9 mouse cellular contexts compared by ENCODE assay signal in genomic region chr10:37140166-37140735, GRCm38 (mm10). TPM values are rescaled to one million over a fixed set of nuclear protein-coding genes. Genes with fewer than 3 reads are reported as not detected.
A peak's percentile ranks its signal among the peaks of the same experiment; 100 is the strongest.
DNase-seq lines count a peak whose midpoint lies in the region; ATAC-seq and TF ChIP-seq lines count a peak whose summit lies in the region.
"Had no signal": no experiment of that assay in that cellular context is flagged by ENCODE, and none has a peak within 500 bp of the region (broad histone marks: within the 10 kb centered on the region; RNA-seq: fewer than 3 reads in every experiment).

No protein-coding gene starts in this region.

- peak overlapping the region; percentile 68 for H3K27ac ChIP-seq in cerebellum, adult 2 months (ENCODE audit: insufficient read depth, low read length)
- peak overlapping the region; percentile 100 for H3K27ac ChIP-seq in limb, embryonic 14.5 days (replicated peaks; ENCODE audit: low read depth, low read length)
- H3K27ac ChIP-seq in neural tube, embryonic 13.5 days (replicated peaks), result peak overlapping the region; percentile 100

- H3K27me3 ChIP-seq in cerebellum, adult 2 months (ENCODE audit: control insufficient read depth, insufficient read depth, low read length), result no peaks in the 10 kb centered on the region
- H3K27me3 ChIP-seq in limb, embryonic 14.5 days (ENCODE audit: control insufficient read depth, insufficient read depth, low read length), result no peaks in the 10 kb centered on the region
- no peaks in the 10 kb centered on the region for H3K27me3 ChIP-seq in neural tube, embryonic 13.5 days
- H3K27me3 ChIP-seq: Patski had no signal

- H3K36me3 ChIP-seq in limb, embryonic 14.5 days (ENCODE audit: control insufficient read depth, insufficient read depth, low read length), result peaks cover 13% of the 10 kb centered on the region
- peaks cover 12% of the 10 kb centered on the region for H3K36me3 ChIP-seq in neural tube, embryonic 13.5 days

- TF ChIP-seq POLR2A in cerebellum, adult 2 months (IDR thresholded peaks at IDR 0.05; ENCODE audit: borderline replicate concordance, insufficient read depth, low read length), result no peak
- 0 out of 2 replicates have a peak, but pooled peaks have one; percentile 31 for TF ChIP-seq POLR2A in limb, embryonic 14.5 days (IDR thresholded peaks at IDR 0.05; ENCODE audit: borderline replicate concordance, extremely low read depth, insufficient read depth, insufficient read length)

- H3K4me2 ChIP-seq in limb, embryonic 14.5 days (replicated peaks; ENCODE audit: low read depth, low read length, severe bottlenecking), result peak overlapping the region; percentile 61
- H3K4me2 ChIP-seq in neural tube, embryonic 13.5 days, result peak overlapping the region; percentile 73

- ATAC-seq in limb, embryonic 14.5 days (ENCODE audit: low FRiP score, low read depth), result no peak
- peak; percentile 6; the same call in 1 of the 2 replicates for ATAC-seq in neural tube, embryonic 13.5 days (ENCODE audit: low read depth)
- no peak for ATAC-seq in granulocyte monocyte progenitor cell, adult 5-6 weeks (replicated peaks; ENCODE audit: poor library complexity, severe bottlenecking)

- H3K9me3 ChIP-seq in limb, embryonic 14.5 days (ENCODE audit: control insufficient read depth, low read length), result no peaks in the 10 kb centered on the region
- no peaks in the 10 kb centered on the region for H3K9me3 ChIP-seq in neural tube, embryonic 13.5 days

- H3K4me3 ChIP-seq in cerebellum, adult 2 months (replicated peaks; ENCODE audit: insufficient read depth, low read depth, low read length), result peak overlapping the region; percentile 88
- H3K4me3 ChIP-seq in limb, embryonic 14.5 days (replicated peaks; ENCODE audit: low read length), result peak overlapping the region; percentile 78
- H3K4me3 ChIP-seq in neural tube, embryonic 13.5 days, result peak overlapping the region; percentile 100

- peak overlapping the region; percentile 99 for H3K9ac ChIP-seq in limb, embryonic 14.5 days (ENCODE audit: low read depth, low read length, severe bottlenecking)
- H3K9ac ChIP-seq in neural tube, embryonic 13.5 days, result peak overlapping the region; percentile 100

- DNase-seq in cerebellum, adult 2 months, result no peak
- no peak for DNase-seq in cerebellum, adult 9-10 months
- DNase-seq in thymus, postnatal 4 days, result peak; percentile 56
- no peak for DNase-seq in thymus, postnatal 25 days
- peak; percentile 35 for DNase-seq in heart, postnatal 25 days (ENCODE audit: low spot score)
- DNase-seq in limb, embryonic 14.5 days (ENCODE audit: low spot score), result peak; percentile 50

- peaks cover 2% of the 10 kb centered on the region; the same call in 1 of the 2 replicates for H3K4me1 ChIP-seq in cerebellum, adult 2 months (ENCODE audit: control insufficient read depth, insufficient read depth, low read length)
- peaks cover 7% of the 10 kb centered on the region; the same call in 1 of the 2 replicates for H3K4me1 ChIP-seq in limb, embryonic 14.5 days (ENCODE audit: control insufficient read depth, insufficient read depth, low read length)
- H3K4me1 ChIP-seq in neural tube, embryonic 13.5 days (replicated peaks), result peaks cover 8% of the 10 kb centered on the region; the same call in 1 of the 2 replicates

- intact Hi-C loops in heart, postnatal 25 days (cut with DNase I), result loop anchor here (5.0 kb wide), 2 partner anchors 92 to 112 kb away; no protein-coding TSS in a partner anchor

- WGBS in cerebellum, adult 2 months, result under 1% methylated on average over 24 of the region's 24 CpGs
- WGBS in limb, embryonic 14.5 days, result under 1% methylated on average over 24 of the region's 24 CpGs
- under 1% methylated on average over 24 of the region's 24 CpGs for WGBS in neural tube, embryonic 13.5 days

- TF ChIP-seq CTCF in cerebellum, adult 2 months (IDR thresholded peaks at IDR 0.05; ENCODE audit: borderline replicate concordance, insufficient read depth, low read depth, low read length), result no peak

RNA-seq across cellular contexts. Expression of gene Marcks, which starts 1.5 kb away (rescaled TPM):
- polyA plus RNA-seq in cerebellum, adult 2 months (2012; rRNA removed), result 51.9 and 54.1 TPM in 2 replicates
- total RNA-seq in heart, postnatal 25 days (2021), result 10 to 100 TPM; 47.8 to 49.3 TPM
- polyA plus RNA-seq in limb, embryonic 14.5 days (2012; rRNA removed), result 202 and 239 TPM in 2 replicates
- 265 and 286 TPM in 2 replicates for polyA plus RNA-seq in limb, embryonic 14.5 days (2014; fragmentation: Nextera tagmentation; extraction: Ambion mirVana)
- 212 TPM in 2 replicates for polyA plus RNA-seq in neural tube, embryonic 13.5 days (2015; fragmentation: Nextera tagmentation; extraction: Ambion mirVana)
- total RNA-seq in granulocyte monocyte progenitor cell, adult 5-6 weeks (2014; fragmentation: Nextera tagmentation), result 5.1 TPM in 2 replicates
- 8.5 and 10.1 TPM in 2 replicates for total RNA-seq in granulocyte monocyte progenitor cell, adult 5-6 weeks (2017)

Comparison
In these comparisons a context has a peak if more than half of its experiments do, and no peak if none do; other contexts are left out.
1. DNase-seq: peak in thymus, postnatal 4 days (single experiment), heart, postnatal 25 days (single experiment) and limb, embryonic 14.5 days (single experiment); none in cerebellum, adult 2 months (0 of 2), cerebellum, adult 9-10 months (single experiment) and thymus, postnatal 25 days (single experiment).
2. Peak in every context shown above with its lines, with median percentiles within 50 percentile points of each other: H3K27ac ChIP-seq and H3K4me3 ChIP-seq.